Mouse (Mus musculus) kidney, adult 18-20 months (tissue): ENCODE data around the gene Qdpr.
A peak's percentile ranks its signal among the peaks of the same experiment; 100 is the strongest.

Experiments
- DNase-seq: peaks from one replicate; pipeline ENCODE4 v3.0.0; 2021

Gene Qdpr

GRCm38 (mm10) chr5:45449831-45450716 lies at the start of gene Qdpr:
TSS of gene Qdpr (minus strand) at chr5:45450236.
- DNase-seq: peak; percentile 95

GRCm38 (mm10) chr5:45497564-45497963 lies 47.5 kb upstream of the Qdpr start:
- DNase-seq: no peak

- DNase-seq: no peak
These were observed 47.0 kb upstream of the Qdpr start for GRCm38 (mm10) chr5:45496930-45497550.

GRCm38 (mm10) chr5:45496479-45496878 lies 46.4 kb upstream of the Qdpr start:
- DNase-seq: no peak

- no peak for DNase-seq
These were observed 46.0 kb upstream of the Qdpr start for GRCm38 (mm10) chr5:45496042-45496441.

- no peak for DNase-seq
These were observed 45.5 kb upstream of the Qdpr start for GRCm38 (mm10) chr5:45495429-45495975.

- no peak for DNase-seq
These were observed 44.2 kb upstream of the Qdpr start for GRCm38 (mm10) chr5:45494093-45494755.

- peak; percentile 100 for DNase-seq
These were observed 43.4 kb upstream of the Qdpr start, which contains the start of gene Lap3 for GRCm38 (mm10) chr5:45493191-45494092. TSS of gene Lap3 (plus strand) at chr5:45493374.

GRCm38 (mm10) chr5:45491776-45492175 lies 41.7 kb upstream of the Qdpr start:
- no peak for DNase-seq

- no peak for DNase-seq
These were observed 33.6 kb upstream of the Qdpr start for GRCm38 (mm10) chr5:45483654-45484053.

GRCm38 (mm10) chr5:45482607-45483006 lies 32.6 kb upstream of the Qdpr start:
- DNase-seq: no peak

GRCm38 (mm10) chr5:45481125-45481524 lies 31.1 kb upstream of the Qdpr start:
- no peak for DNase-seq

- no peak for DNase-seq
These were observed 30.0 kb upstream of the Qdpr start for GRCm38 (mm10) chr5:45480066-45480465.

- no peak for DNase-seq
These were observed 27.6 kb upstream of the Qdpr start for GRCm38 (mm10) chr5:45477601-45478000.

GRCm38 (mm10) chr5:45476288-45476687 lies 26.3 kb upstream of the Qdpr start:
- DNase-seq: no peak

GRCm38 (mm10) chr5:45475771-45476170 lies 25.7 kb upstream of the Qdpr start:
- no peak for DNase-seq

GRCm38 (mm10) chr5:45474758-45475157 lies 24.7 kb upstream of the Qdpr start:
- DNase-seq: no peak

GRCm38 (mm10) chr5:45474215-45474614 lies 24.2 kb upstream of the Qdpr start:
- DNase-seq: no peak

- DNase-seq: no peak
These were observed 23.5 kb upstream of the Qdpr start for GRCm38 (mm10) chr5:45473521-45473920.

GRCm38 (mm10) chr5:45472880-45473450 lies 22.9 kb upstream of the Qdpr start:
- DNase-seq: no peak

- DNase-seq: no peak
These were observed 4.4 kb upstream of the Qdpr start for GRCm38 (mm10) chr5:45454456-45454855.

- no peak for DNase-seq
These were observed 3.4 kb upstream of the Qdpr start, which contains the start of gene Clrn2 for GRCm38 (mm10) chr5:45453451-45453850. TSS of gene Clrn2 (plus strand) at chr5:45453751.
